Mouse (Mus musculus) spleen, adult 2 months (tissue): Measurements from ENCODE around the gene B430305J03Rik.

Experiments used
- CTCF ChIP-seq: fragments of 200-500 bp; IDR thresholded peaks from 2 replicates; pipeline ENCODE4 v1.5.1; 2011; ENCODE audit warnings: mild to moderate bottlenecking, inconsistent platforms; ENCODE audit not compliant: insufficient read depth, insufficient read length, insufficient replicate concordance; ENCODE audit errors: extremely low read depth
- POLR2A ChIP-seq: fragments of 200-500 bp; IDR thresholded peaks from 2 replicates; pipeline ENCODE4 v1.6.1; 2011; ENCODE audit warnings: low read depth, low read length, inconsistent platforms

DNA sequence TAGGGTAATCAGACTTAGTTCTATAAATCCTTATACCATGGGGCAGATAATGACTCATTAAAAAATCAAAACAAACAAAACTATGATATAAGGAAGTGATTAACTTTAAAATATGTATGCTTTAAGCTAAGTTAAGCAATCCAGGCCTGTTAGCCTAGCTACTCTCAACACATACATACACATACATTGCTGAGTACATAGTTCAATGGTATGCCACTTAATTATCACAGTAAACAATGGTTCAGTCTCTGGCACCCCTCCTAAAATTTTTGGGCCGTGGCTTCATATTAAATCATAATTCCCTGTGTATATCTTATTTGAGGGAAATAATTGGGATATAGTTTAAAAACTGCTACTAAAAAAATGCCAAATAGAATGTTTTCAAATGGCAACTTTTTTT, 4.4 kb downstream of the B430305J03Rik start, which contains the start of gene Rap2b:
- no peak for TF ChIP-seq CTCF
- no peak for TF ChIP-seq POLR2A
